Mouse (Mus musculus): ENCODE results near the gene Olfr97. TPM values are rescaled to one million over a fixed set of nuclear protein-coding genes. Genes with fewer than 3 reads are reported as not detected.

Gene Olfr97
- polyA plus RNA-seq, 1 experiment from 2014 or later, result not detected

GRCm38 (mm10) chr17:37185474-37185873 is 51.7 kb downstream of the Olfr97 start:
- WGBS, result 57% methylated on average over 6 of the region's 6 CpGs
- Histone ChIP-seq H3K27ac (no peak overlapping the region), H3K36me3 (no peaks in the 10 kb centered on the region), H3K9me3 (no peaks in the 10 kb centered on the region), H3K4me3 (no peak overlapping the region), H3K27me3 (ENCODE audit: insufficient read depth, poor library complexity, severe bottlenecking) (no peaks in the 10 kb centered on the region), H3K4me1 (replicated peaks) (no peaks in the 10 kb centered on the region)
- no peak for DNase-seq (ENCODE audit: low spot score)

Other genes with a start within 250 kb of the Olfr97 start
- 0.68 and 1.1 TPM in 2 replicates for gene H2-M5, start 247.8 kb downstream of the Olfr97 start, polyA plus RNA-seq (2016; fragmentation: Nextera tagmentation; extraction: Ambion mirVana)
- 79.9 and 96.9 TPM in 2 replicates for gene Zfp57, start 236.2 kb downstream of the Olfr97 start, polyA plus RNA-seq (2016; fragmentation: Nextera tagmentation; extraction: Ambion mirVana)
- gene Mog, start 213.9 kb downstream of the Olfr97 start, polyA plus RNA-seq (2016; fragmentation: Nextera tagmentation; extraction: Ambion mirVana), result 0.19 and 0.34 TPM in 2 replicates
- gene Gabbr1, start 191.4 kb downstream of the Olfr97 start, polyA plus RNA-seq (2016; fragmentation: Nextera tagmentation; extraction: Ambion mirVana), result 10.8 and 17.0 TPM in 2 replicates
- gene Olfr90, start 148.8 kb downstream of the Olfr97 start, polyA plus RNA-seq (2016; fragmentation: Nextera tagmentation; extraction: Ambion mirVana), result 0.08 TPM in 1 of 2 replicates, not detected in the other
- gene Olfr91, start 139.1 kb downstream of the Olfr97 start, polyA plus RNA-seq (2016; fragmentation: Nextera tagmentation; extraction: Ambion mirVana), result not detected in 2 replicates
- gene Olfr92, start 117.2 kb downstream of the Olfr97 start, polyA plus RNA-seq (2016; fragmentation: Nextera tagmentation; extraction: Ambion mirVana), result not detected in 2 replicates
- gene Olfr93, start 75.8 kb downstream of the Olfr97 start, polyA plus RNA-seq (2016; fragmentation: Nextera tagmentation; extraction: Ambion mirVana), result not detected in 2 replicates
- gene Ubd, start 43.4 kb downstream of the Olfr97 start, polyA plus RNA-seq (2016; fragmentation: Nextera tagmentation; extraction: Ambion mirVana), result not detected in 2 replicates
- gene Olfr94, start 36.3 kb downstream of the Olfr97 start, polyA plus RNA-seq (2016; fragmentation: Nextera tagmentation; extraction: Ambion mirVana), result not detected in 2 replicates
- not detected in 2 replicates for gene Olfr95, start 24.2 kb downstream of the Olfr97 start, polyA plus RNA-seq (2016; fragmentation: Nextera tagmentation; extraction: Ambion mirVana)
- not detected in 2 replicates for gene Olfr96, start 17.2 kb downstream of the Olfr97 start, polyA plus RNA-seq (2016; fragmentation: Nextera tagmentation; extraction: Ambion mirVana)
- not detected in 2 replicates for gene Olfr98, start 26.4 kb upstream of the Olfr97 start, polyA plus RNA-seq (2016; fragmentation: Nextera tagmentation; extraction: Ambion mirVana)
- gene H2-M3, start 32.9 kb upstream of the Olfr97 start, polyA plus RNA-seq (2016; fragmentation: Nextera tagmentation; extraction: Ambion mirVana), result 1.1 and 1.4 TPM in 2 replicates
- gene Olfr99, start 46.1 kb upstream of the Olfr97 start, polyA plus RNA-seq (2016; fragmentation: Nextera tagmentation; extraction: Ambion mirVana), result not detected in 2 replicates
- gene Olfr101, start 67.0 kb upstream of the Olfr97 start, polyA plus RNA-seq (2016; fragmentation: Nextera tagmentation; extraction: Ambion mirVana), result not detected in 2 replicates
- gene Olfr102, start 79.7 kb upstream of the Olfr97 start, polyA plus RNA-seq (2016; fragmentation: Nextera tagmentation; extraction: Ambion mirVana), result not detected in 2 replicates
- not detected in 2 replicates for gene Olfr103, start 102.4 kb upstream of the Olfr97 start, polyA plus RNA-seq (2016; fragmentation: Nextera tagmentation; extraction: Ambion mirVana)
- not detected in 2 replicates for gene Olfr104-ps, start 122.3 kb upstream of the Olfr97 start, polyA plus RNA-seq (2016; fragmentation: Nextera tagmentation; extraction: Ambion mirVana)
- gene Olfr105-ps, start 141.7 kb upstream of the Olfr97 start, polyA plus RNA-seq (2016; fragmentation: Nextera tagmentation; extraction: Ambion mirVana), result not detected in 2 replicates
- gene Olfr106-ps, start 153.1 kb upstream of the Olfr97 start, polyA plus RNA-seq (2016; fragmentation: Nextera tagmentation; extraction: Ambion mirVana), result not detected in 2 replicates
- not detected in 2 replicates for gene Olfr107, start 161.9 kb upstream of the Olfr97 start, polyA plus RNA-seq (2016; fragmentation: Nextera tagmentation; extraction: Ambion mirVana)
- gene Olfr108, start 208.2 kb upstream of the Olfr97 start, polyA plus RNA-seq (2016; fragmentation: Nextera tagmentation; extraction: Ambion mirVana), result not detected in 2 replicates
- not detected in 2 replicates for gene Olfr109, start 221.6 kb upstream of the Olfr97 start, polyA plus RNA-seq (2016; fragmentation: Nextera tagmentation; extraction: Ambion mirVana)
- gene H2-M2, start 246.2 kb upstream of the Olfr97 start, polyA plus RNA-seq (2016; fragmentation: Nextera tagmentation; extraction: Ambion mirVana), result not detected in 2 replicates

Data from hindbrain, embryonic 10.5 days (tissue).